Mouse (Mus musculus) CH12.LX (cell line): ENCODE measurements around the gene Npas3. TPM values are rescaled to one million over a fixed set of nuclear protein-coding genes. Genes with fewer than 3 reads are reported as not detected.

ENCODE experiments used
- DNase-seq: peaks from one replicate; pipeline ENCODE4 v3.0.0-alpha.2; 2013; ENCODE audit errors: extremely low read depth
- H3K27ac ChIP-seq: 2 replicates; pipeline ENCODE4 v1.5.1; 2012; ENCODE audit warnings: low read depth, mild to moderate bottlenecking, control low read depth, moderate library complexity; ENCODE audit not compliant: insufficient read depth
- H3K27me3 ChIP-seq: replicated peaks from 2 replicates; pipeline ENCODE3; 2012; ENCODE audit warnings: inconsistent platforms
- H3K36me3 ChIP-seq, 2 experiments: replicated peaks in 1 of 2; 2 replicates each; pipeline versions ENCODE3 to v1.6.1; 2012; ENCODE audit warnings: inconsistent platforms in 1 of 2, low read length in 1 of 2, mild to moderate bottlenecking in 1 of 2, mixed read lengths in 1 of 2, moderate library complexity in 1 of 2; ENCODE audit not compliant: control insufficient read depth in 1 of 2, insufficient read depth in 1 of 2
- H3K4me1 ChIP-seq, 2 experiments: 2 replicates each; pipeline ENCODE4 v1.6.1; 2012; ENCODE audit warnings: inconsistent platforms in 1 of 2, moderate library complexity in 1 of 2; ENCODE audit not compliant: insufficient read depth in 2 of 2, control insufficient read depth in 1 of 2
- H3K4me2 ChIP-seq: 2 replicates; pipeline ENCODE4 v1.6.1; 2012; ENCODE audit warnings: low read depth, mild to moderate bottlenecking, control low read depth; ENCODE audit not compliant: poor library complexity, insufficient read depth, severe bottlenecking
- H3K4me3 ChIP-seq, 3 experiments: fragments of 150-350 bp in 1 of 3; sonication (generic) in 1 of 3; replicated peaks in 1 of 3; 2 replicates each; pipeline versions ENCODE3 to v1.5.1; 2011 to 2012; ENCODE audit warnings: low read depth in 2 of 3, low read length in 2 of 3, mild to moderate bottlenecking in 2 of 3, moderate library complexity in 2 of 3, control low read depth in 1 of 3, improper control_type of control experiment in 1 of 3, inconsistent platforms in 1 of 3, mixed read lengths in 1 of 3; ENCODE audit not compliant: poor library complexity in 1 of 3
- H3K79me2 ChIP-seq: replicated peaks from 2 replicates; pipeline ENCODE4 v1.6.1; 2012; ENCODE audit warnings: mild to moderate bottlenecking, moderate library complexity; ENCODE audit not compliant: control insufficient read depth, poor library complexity, insufficient read depth, severe bottlenecking; ENCODE audit errors: extremely low read depth
- H3K9ac ChIP-seq: 2 replicates; pipeline ENCODE4 v1.6.1; 2012; ENCODE audit warnings: low read depth, mild to moderate bottlenecking, control low read depth, moderate library complexity; ENCODE audit not compliant: insufficient read depth
- H3K9me3 ChIP-seq: replicated peaks from 2 replicates; pipeline ENCODE3; 2012; ENCODE audit warnings: low read length, inconsistent platforms, mixed read lengths
- BHLHE40 ChIP-seq: IDR thresholded peaks from 2 replicates; pipeline ENCODE4 v1.6.1; 2011; ENCODE audit warnings: mild to moderate bottlenecking, low read depth, low read length, improper control_type of control experiment
- CHD1 ChIP-seq: IDR thresholded peaks from 2 replicates; pipeline ENCODE4 v1.6.1; 2012; ENCODE audit warnings: low read depth, low read length, improper control_type of control experiment, inconsistent platforms
- CHD2 ChIP-seq: IDR thresholded peaks from 2 replicates; pipeline ENCODE4 v1.6.1; 2011; ENCODE audit warnings: low read length, improper control_type of control experiment
- EP300 ChIP-seq: IDR thresholded peaks from 2 replicates; pipeline ENCODE4 v1.6.1; 2011; ENCODE audit warnings: low read length, improper control_type of control experiment
- GABPA ChIP-seq: IDR thresholded peaks from 2 replicates; pipeline ENCODE4 v1.6.1; 2012; ENCODE audit warnings: low read depth, low read length, improper control_type of control experiment, inconsistent platforms; ENCODE audit not compliant: insufficient replicate concordance
- JUN ChIP-seq: IDR thresholded peaks from 2 replicates; pipeline ENCODE4 v1.6.1; 2011; ENCODE audit warnings: low read depth, mild to moderate bottlenecking, low read length, improper control_type of control experiment, moderate library complexity; ENCODE audit not compliant: insufficient read depth
- JUND ChIP-seq: conservative IDR thresholded peaks from 2 replicates; pipeline ENCODE4 v1.6.1; 2011; ENCODE audit warnings: low read depth, low read length, improper control_type of control experiment
- KAT2A ChIP-seq: IDR thresholded peaks from 2 replicates; pipeline ENCODE4 v1.6.1; 2012; ENCODE audit warnings: low read length, improper control_type of control experiment, inconsistent platforms; ENCODE audit not compliant: insufficient replicate concordance
- MAZ ChIP-seq: IDR thresholded peaks from 2 replicates; pipeline ENCODE4 v1.6.1; 2012; ENCODE audit warnings: low read depth, mild to moderate bottlenecking, inconsistent platforms, low read length, improper control_type of control experiment, moderate library complexity
- MYC ChIP-seq: IDR thresholded peaks from 2 replicates; pipeline ENCODE4 v1.6.1; 2011; ENCODE audit warnings: low read depth, mild to moderate bottlenecking, improper control_type of control experiment, low read length
- PAX5 ChIP-seq: IDR thresholded peaks from 2 replicates; pipeline ENCODE4 v1.6.1; 2012; ENCODE audit warnings: low read length, inconsistent platforms, mixed read lengths
- RCOR1 ChIP-seq: conservative IDR thresholded peaks from 2 replicates; pipeline ENCODE4 v1.6.1; 2012; ENCODE audit warnings: low read depth, mild to moderate bottlenecking, inconsistent platforms, low read length, improper control_type of control experiment
- SIN3A ChIP-seq: IDR thresholded peaks from 2 replicates; pipeline ENCODE4 v1.6.1; 2012; ENCODE audit warnings: low read length, improper control_type of control experiment, inconsistent platforms
- SMC3 ChIP-seq: IDR thresholded peaks from 2 replicates; pipeline ENCODE4 v1.6.1; 2011; ENCODE audit warnings: low read depth, low read length, improper control_type of control experiment
- TBP ChIP-seq: conservative IDR thresholded peaks from 2 replicates; pipeline ENCODE4 v1.6.1; 2011; ENCODE audit warnings: low read depth, low read length, improper control_type of control experiment
- TCF12 ChIP-seq: IDR thresholded peaks from 2 replicates; pipeline ENCODE4 v1.6.1; 2014; ENCODE audit warnings: low read depth, mild to moderate bottlenecking, inconsistent platforms, low read length, improper control_type of control experiment
- ZC3H11A ChIP-seq: IDR thresholded peaks from 2 replicates; pipeline ENCODE4 v1.6.1; 2012; ENCODE audit warnings: low read depth, mild to moderate bottlenecking, inconsistent platforms, low read length, improper control_type of control experiment
- ZKSCAN1 ChIP-seq: IDR thresholded peaks from 2 replicates; pipeline ENCODE4 v1.6.1; 2012; ENCODE audit warnings: low read depth, inconsistent platforms, low read length, improper control_type of control experiment, borderline replicate concordance
- ZNF384 ChIP-seq: IDR thresholded peaks from 2 replicates; pipeline ENCODE4 v1.6.1; 2012; ENCODE audit warnings: low read depth, low read length, improper control_type of control experiment, inconsistent platforms
- dilution Hi-C: fragments of 300-500 bp; cut with MboI; formaldehyde crosslinking; loops from 2 replicates; pipeline ENCODE4 v1.14.3; 2020; ENCODE audit warnings: low sequenced_read_pairs; ENCODE audit not compliant: extremely low pct_unique_long_range_greater_than_20kb, extremely low pct_ligation_motif_present
- in situ Hi-C: fragments of 300-500 bp; cut with MboI; formaldehyde crosslinking; loops from 3 replicates; pipeline ENCODE4 v1.14.3; 2019; ENCODE audit warnings: low sequenced_read_pairs, low pct_ligation_motif_present, low pct_unique_long_range_greater_than_20kb, mixed read lengths
- polyA plus RNA-seq: library from polyadenylated mRNA; unstranded; fragments of >175 nt; gene quantifications from 2 replicates; pipeline ENCODE4 v1.2.1, GENCODE M21; 2012; ENCODE audit warnings: low read depth; ENCODE audit not compliant: insufficient read length
- total RNA-seq, 2 experiments: library from RNA; depleted of rRNA; stranded (reverse); fragments of 300-350 nt in 1 of 2; fragments of >200 nt in 1 of 2; gene quantifications; 2 replicates each; pipeline ENCODE4 v1.2.3; 2012 to 2014

Npas3 gene
- total and polyA plus RNA-seq, 3 experiments: 0.13 TPM; not detected in 1

- dilution Hi-C loops: no loop called here
- Histone ChIP-seq H3K4me2 (no peak overlapping the region), H3K36me3 (no peaks in the 10 kb centered on the region)
- DNase-seq: no peak
- no peak for TF ChIP-seq GABPA
- no peak for TF ChIP-seq TBP
- no peak for TF ChIP-seq ZC3H11A
- TF ChIP-seq TCF12: no peak
- no peak for TF ChIP-seq RCOR1
- no peak for TF ChIP-seq MAZ
- TF ChIP-seq SMC3: no peak
- no peak for TF ChIP-seq SIN3A
- no peak for TF ChIP-seq CHD2
- TF ChIP-seq MYC: no peak
- no peak for TF ChIP-seq JUND
- no peak for TF ChIP-seq EP300
- no peak for TF ChIP-seq JUN
- TF ChIP-seq, all 38 proteins: peak for 0
- Histone ChIP-seq H3K9ac (no peak overlapping the region), H3K27me3 (no peaks in the 10 kb centered on the region), H3K27ac (no peak overlapping the region), H3K4me3 (no peak overlapping the region), H3K9me3 (no peaks in the 10 kb centered on the region), H3K79me2 (no peaks in the 10 kb centered on the region), H3K4me1 (peaks cover 0 to 5% of the 10 kb centered on the region in 2 experiments; a peak in 1 of 4 replicates)
- in situ Hi-C loops: loop anchor here (10.0 kb wide), 1 partner anchor 393 kb away; no protein-coding TSS in a partner anchor
Measured at GRCm38 (mm10) chr12:53671846-53672245, 423.4 kb downstream of the Npas3 start.

DNA sequence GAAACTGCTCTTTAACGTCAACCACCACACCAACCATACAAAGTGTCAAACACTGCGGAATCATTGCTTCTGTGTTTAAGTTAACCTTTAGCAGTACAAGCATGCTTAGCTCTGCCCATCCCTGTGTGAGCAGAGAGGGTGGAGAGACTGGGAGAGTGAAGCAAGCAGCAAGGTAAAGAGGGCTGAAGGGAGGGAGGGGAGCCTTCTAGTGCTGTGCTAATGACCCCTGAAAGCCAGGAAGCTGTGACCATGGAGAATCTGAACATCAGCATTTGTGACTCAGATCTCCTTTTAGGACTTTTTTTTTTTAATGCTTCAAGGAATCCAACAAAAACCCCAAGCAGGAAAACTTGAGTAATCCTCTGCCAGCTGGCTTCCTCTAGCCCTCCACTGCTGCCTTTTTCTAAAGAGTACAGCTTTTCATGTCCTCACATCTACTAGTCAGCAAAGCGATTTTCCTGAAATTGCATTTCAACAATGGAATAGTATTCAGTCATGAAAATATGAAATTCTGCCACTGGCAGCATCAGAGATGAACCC is 428.7 kb downstream of the Npas3 start:
- no peak overlapping the region for H3K9ac ChIP-seq
- peaks cover 0 to 15% of the 10 kb centered on the region in 2 experiments; a peak in 2 of 4 replicates for H3K4me1 ChIP-seq
- in situ Hi-C loops (loop anchor here (10.0 kb wide), 1 partner anchor 388 kb away; no protein-coding TSS in a partner anchor), dilution Hi-C loops (no loop called here)
- no peak overlapping the region for H3K4me2 ChIP-seq
- no peaks in the 10 kb centered on the region for H3K79me2 ChIP-seq
- peak; percentile 34 for DNase-seq
- no peaks in the 10 kb centered on the region for H3K36me3 ChIP-seq
- no peaks in the 10 kb centered on the region for H3K27me3 ChIP-seq
- no peaks in the 10 kb centered on the region for H3K9me3 ChIP-seq
- no peak overlapping the region for H3K27ac ChIP-seq
- no peak for TF ChIP-seq CHD1
- TF ChIP-seq JUN: no peak
- TF ChIP-seq RCOR1: no peak
- TF ChIP-seq KAT2A: no peak
- TF ChIP-seq TCF12: no peak
- no peak for TF ChIP-seq TBP
- no peak for TF ChIP-seq PAX5
- no peak for TF ChIP-seq ZKSCAN1
- TF ChIP-seq ZNF384: 0 out of 2 replicates have a peak, but pooled peaks have one; percentile 16
- peak; percentile 34; the same call in 1 of the 2 replicates for TF ChIP-seq EP300
- no peak for TF ChIP-seq BHLHE40
- H3K4me3 ChIP-seq: no peak overlapping the region
